Mouse (Mus musculus) cerebellum, adult (tissue): ENCODE results near the gene Rbfox2.
A peak's percentile ranks its signal among the peaks of the same experiment; 100 is the strongest.
"Not testable (repeated sequence)": the region's sequence is repeated elsewhere in the genome, so short reads cannot be mapped to it uniquely, and the experiment has no call there.

Experiments
- ATAC-seq: cut with Nextera tagmentation; 2 replicates; pipeline ENCODE4 v1.9.2; 2017; ENCODE audit warnings: mild to moderate bottlenecking, moderate library complexity, mixed read lengths; ENCODE audit not compliant: insufficient number of reproducible peaks, low FRiP score, low TSS enrichment

Rbfox2 gene

DNA sequence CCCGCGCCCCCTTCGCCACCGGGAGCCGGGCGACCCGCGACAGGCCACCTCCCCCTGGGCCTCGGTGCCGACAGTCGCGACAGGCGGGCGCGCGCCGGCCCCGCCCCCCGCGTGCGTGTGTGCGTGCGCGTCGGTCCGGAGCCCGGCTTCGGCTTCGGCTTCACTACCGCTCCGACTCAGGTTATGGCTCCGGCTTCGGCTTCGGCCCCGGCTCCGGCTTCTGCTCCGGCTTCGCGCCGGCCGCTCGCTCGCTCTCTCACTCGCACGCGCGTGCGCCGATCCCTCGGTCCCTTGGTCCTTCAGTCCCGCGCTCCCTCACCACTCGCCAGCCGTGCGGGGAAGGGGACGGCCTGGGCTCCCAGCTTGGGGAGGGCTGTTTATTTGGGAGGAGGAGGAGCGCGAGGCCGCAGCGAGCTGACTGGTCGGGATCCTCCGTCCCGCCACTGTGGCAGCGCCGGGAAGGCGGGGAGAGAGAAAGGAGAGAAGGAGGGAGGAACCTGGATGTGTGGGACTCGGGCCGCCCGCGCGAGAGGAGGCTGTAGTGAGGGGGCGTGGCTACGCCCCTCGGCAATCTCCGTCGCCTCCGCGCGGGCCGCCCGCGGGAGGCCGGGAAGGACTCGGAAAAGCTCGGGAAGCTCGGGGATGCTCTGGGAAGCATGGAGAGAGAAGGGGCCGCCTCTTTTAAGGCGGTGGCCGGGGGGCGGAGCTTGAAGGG, at the start of gene Rbfox2:
Gene Rbfox2 (minus strand): TSS at position 458 of the 715 bp plus-strand sequence.
- ATAC-seq: peak; percentile 95

DNA sequence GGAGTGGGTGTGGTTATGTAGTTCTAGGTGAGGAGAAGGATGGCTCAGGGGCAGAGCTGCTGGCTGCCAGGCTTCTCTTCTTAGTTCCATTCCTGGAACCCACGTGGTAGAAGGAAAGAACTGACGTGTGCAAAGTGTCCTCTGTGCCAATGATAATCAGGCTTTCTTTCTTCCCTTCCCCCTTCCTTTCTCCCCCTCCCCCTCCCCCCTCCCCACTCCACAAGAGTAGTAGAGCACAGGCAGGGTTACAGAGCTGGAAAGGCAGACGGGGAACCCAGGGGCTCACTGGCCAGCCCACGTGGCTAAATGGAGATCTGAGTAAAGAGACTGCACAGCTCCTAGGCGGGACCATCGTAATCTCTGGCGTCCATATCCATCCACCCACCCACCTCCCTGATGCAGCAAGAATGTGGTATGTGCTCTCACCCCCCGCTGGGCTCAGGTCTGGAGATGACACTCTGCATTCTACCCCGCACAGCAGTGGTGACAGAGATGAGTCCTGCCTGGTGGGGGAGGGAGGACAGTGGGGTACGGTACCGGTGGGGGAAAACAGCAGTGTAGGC, 49.5 kb upstream of the Rbfox2 start:
- ATAC-seq: no peak

DNA sequence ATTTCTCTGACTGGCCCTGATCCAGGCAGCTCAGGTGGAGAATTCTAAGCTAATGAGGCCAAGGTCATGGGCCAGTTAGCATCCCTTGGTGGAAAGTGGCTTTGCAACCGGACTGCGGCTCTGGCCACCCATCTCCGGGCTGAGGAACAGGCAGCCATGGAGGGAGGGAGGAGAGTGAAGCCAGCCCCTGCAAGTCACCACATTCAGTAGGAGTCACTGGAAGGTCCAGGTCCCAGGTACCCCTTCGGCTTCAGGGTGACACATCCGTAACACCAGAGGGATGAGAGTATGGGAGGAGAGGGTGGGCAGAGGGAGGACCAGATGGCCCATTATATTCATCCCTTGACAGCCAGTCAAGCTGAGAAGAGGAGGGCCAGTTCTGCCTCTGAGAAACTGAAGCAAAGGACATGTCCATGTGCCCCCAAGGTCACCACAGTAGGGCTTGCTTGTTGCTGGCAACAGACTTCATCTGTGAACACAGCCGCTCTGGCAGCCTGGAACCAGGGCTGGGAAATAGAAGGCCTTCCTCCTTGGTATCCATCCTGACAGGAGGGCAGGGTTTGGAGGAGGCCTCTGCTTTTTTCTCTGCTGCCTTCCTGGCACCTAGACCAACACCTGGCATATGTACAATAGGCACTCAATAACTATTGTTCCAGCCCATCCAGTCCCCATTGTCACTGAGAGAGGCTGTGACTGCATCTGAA, 48.2 kb upstream of the Rbfox2 start:
- ATAC-seq: 0 out of 2 replicates have a peak, but pooled peaks have one; percentile 26

DNA sequence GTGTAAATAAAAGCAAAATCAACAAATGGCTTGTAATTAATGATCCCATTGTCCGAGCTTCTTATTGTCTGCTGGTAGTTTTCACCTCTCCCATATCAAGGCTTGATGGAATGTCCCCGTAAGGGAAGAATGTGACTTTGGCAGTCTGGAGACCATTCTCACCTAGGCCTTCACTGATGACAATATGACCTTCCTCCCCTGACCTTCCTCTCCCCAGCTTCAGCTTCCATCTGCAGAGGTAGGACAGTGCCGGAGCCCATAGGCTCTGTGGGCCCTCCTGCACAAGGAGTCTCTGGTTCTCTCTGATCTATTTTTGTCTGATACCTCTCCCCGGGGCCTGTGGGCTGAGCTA, 47.7 kb upstream of the Rbfox2 start:
- 0 out of 2 replicates have a peak, but pooled peaks have one; percentile 22 for ATAC-seq

DNA sequence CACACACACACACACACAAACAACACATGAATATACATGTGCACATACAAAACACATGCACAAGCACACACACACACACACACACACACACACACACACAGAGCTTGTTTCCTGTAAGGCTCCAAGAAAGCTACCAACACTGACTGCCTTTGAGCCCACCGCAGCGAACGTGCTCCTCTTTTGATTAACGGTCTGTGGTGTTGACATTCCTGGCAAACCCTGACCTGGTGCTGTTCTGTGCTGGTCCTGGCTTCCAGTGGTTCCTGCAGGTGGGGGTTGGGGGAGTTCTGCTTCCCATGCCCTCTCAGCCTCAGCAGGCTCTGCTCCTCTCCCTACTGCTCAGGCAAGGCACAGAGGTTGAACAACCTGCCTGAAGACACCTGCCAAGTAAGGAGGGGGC, 47.0 kb upstream of the Rbfox2 start:
- no peak for ATAC-seq

DNA sequence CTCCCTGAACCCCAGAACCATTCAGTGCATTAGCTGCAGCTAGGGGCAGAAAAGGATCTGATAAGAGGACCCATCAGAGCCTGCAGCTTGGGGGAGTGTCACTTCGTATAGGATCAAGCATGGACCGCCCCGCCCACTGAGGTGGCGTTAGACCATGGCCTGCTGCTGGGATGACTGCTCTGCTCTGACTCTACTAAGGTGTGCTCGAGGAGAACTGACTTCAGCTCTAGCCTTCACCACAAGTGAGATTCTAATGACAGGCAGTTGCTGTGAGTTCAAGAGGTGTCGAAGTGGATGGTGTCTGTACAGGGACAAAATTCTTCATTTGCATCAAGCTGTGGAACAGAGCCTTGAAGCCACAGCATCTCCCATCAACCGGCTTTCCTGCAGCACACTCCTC, 46.1 kb upstream of the Rbfox2 start:
- ATAC-seq: no peak

DNA sequence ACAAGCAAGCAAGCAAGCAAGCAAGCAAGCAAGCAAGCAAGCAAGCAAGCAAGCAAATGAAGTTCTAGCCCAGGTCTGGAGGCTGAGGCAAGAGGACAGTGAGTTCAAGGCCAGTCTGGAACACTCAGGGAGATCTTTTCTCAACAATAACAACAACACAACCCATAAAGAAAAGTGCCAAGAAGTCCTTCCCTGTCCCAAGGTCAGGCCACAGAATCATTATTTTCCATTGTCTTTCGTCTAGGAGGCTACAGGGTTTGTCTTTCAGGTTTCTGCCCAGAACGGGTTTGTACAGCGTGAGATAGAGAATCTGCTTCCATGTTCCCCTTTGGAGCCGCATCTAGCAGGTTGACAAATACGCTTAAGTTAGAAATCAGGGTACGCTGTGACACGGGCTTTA, 43.3 kb upstream of the Rbfox2 start:
- ATAC-seq: no peak

DNA sequence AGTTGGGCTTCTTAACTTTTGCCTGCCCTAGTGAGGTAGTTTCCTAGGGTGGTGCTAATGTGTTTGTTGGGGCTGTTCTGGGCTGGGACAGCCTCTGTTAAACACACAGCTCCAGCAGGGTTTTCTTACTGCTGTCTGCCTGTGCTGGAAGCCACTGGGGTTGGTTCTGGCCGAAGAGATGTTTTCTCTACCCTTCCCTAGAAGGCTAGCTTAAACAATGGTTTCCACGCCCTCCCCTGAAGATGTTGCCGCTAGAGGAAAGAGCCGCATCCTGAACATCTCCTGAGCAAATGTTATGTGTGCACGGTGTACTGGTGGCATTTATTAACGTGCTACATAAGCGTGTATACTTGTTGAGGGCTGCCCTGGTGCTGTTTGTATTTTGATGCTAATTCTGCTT, 41.3 kb upstream of the Rbfox2 start:
- no peak for ATAC-seq

DNA sequence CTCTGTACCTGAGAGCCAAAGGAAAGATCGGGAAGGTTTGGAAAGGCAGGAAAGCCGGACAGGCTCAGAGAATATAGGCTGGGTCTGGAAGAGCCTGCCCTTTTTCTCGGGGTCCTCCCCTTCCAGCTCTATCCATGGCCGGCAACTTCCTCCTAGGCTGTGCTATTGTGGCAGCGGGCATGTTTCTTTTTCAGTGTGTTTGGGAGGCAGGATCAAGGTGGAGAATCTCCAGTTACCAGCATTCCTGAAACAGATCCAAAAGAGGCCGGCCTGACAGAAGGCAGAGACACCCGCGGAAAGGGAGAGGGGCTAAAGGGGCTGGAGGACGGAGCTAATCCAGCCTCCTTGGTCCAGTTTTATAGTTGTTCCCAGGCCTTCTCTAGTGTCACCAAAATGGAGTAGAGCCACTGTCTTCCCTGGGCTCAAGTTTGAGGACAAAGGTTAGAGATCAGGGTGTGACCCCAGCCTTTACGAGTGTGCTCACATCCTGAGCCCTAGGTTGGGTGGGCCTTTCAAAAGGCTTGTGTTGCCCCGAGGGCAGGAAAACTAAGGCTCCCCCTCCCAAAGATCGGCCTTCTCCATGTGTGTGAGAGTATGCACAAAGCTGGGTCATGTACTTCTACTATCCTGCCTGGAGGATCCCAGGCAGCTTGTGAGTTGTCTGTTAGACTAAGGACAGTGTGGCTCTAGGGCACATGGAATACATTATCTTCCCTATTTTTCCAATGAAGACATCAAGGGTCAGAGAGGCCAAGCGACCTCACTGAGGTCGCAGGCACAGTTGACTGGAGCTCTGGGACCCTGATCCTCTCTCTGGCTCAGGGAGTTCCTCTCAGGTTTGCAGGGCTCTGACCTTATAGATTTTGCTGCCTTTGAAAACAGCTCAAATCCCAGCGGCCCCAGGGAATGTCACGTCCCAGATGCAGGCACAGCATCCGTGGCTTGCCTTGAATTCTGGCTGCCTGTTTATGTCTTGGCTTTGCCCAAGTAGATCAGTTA, 37.6 kb upstream of the Rbfox2 start:
- ATAC-seq: no peak

DNA sequence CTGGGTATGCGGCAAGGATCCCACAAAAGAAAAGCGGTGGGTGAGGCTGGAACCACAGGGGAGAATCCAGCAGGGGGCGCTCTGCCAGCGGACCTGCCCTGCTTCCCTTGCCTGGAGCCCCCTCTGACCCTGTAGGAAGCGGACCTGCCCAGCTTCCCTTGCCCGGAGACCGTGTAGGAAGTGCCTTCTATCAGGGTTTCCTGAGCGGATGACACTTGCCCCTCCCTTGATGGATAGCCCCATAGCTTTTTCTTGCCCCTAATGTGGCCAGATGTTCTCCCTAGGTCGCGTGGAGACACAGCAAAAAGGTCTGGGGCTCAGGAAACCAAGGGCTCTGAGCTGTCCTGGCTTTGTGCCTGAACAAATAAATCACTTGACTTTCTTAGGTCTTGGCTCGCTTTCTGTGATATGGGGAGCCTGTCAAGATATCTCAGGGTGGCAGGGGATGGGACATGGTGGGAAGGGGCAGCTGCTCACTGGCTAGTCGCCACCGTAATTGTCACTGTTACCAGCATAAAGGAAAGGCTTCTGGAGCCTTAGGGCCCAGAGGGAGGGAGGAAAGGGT, 36.8 kb upstream of the Rbfox2 start:
- ATAC-seq: peak; percentile 72; the same call in 1 of the 2 replicates

DNA sequence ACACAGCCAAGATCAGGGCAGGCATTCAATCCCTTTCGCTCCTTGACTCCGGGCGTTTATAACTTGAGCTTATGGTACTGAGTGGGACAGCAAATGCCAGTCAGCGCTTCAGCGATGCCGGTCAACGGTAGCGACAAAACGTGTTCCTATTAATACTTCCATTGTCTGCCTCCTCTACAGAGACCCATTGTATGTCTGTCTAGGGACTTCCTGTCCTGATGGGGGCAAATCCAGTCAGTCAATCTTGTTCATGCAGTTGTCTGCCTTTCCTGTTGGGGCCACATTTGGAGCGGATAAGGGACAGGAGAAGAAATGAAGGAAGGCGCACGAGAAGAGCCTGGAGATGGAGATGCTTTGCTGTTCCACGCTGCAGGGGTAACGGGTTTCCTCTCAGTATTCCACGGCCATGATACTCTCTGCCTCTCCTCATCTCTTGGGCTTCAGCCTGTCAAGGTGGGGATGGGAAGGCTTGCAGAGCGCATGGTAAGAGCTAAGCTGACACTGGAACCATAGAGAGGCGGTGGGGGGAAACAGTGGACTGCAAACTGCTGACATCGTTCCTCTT, 36.2 kb upstream of the Rbfox2 start:
- ATAC-seq: no peak

DNA sequence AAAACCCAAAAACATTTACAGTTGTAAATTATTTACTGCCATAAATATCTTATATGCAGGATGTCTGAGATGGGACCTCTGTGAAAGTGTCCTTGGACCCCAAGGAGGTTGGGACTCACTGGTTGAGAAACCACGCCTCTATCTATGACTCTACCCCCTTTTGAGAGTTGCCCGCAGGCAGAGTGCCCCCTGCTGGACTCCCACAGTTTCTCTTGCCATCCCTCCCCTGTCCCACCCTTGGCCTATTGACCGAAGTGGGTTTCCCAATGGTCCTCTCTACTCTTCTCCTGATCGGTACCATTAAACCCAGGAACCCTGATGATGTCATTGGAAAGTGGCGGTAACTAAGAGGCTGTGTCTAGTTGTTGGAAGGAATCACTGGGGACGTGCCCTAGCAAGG, 35.2 kb upstream of the Rbfox2 start:
- no peak for ATAC-seq

DNA sequence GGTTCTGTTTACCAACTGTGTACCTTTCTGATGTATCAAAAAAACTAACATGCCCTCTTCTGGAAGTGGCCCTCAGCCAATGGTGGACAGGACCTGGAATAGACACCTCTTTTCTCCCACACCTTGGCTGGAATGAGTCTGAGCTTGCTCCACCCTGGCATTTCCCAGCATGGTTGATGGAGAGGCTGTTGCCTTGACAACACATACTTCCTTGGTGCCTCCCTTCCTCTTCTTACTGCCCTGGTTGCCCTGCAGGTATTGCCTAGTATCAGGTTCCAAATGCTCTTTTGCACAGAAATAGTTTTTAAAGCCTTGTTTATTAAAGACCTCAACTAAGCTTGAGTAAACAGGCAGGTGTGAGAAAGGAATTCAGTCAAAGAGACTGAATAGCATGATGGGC, 33.8 kb upstream of the Rbfox2 start:
- no peak for ATAC-seq

DNA sequence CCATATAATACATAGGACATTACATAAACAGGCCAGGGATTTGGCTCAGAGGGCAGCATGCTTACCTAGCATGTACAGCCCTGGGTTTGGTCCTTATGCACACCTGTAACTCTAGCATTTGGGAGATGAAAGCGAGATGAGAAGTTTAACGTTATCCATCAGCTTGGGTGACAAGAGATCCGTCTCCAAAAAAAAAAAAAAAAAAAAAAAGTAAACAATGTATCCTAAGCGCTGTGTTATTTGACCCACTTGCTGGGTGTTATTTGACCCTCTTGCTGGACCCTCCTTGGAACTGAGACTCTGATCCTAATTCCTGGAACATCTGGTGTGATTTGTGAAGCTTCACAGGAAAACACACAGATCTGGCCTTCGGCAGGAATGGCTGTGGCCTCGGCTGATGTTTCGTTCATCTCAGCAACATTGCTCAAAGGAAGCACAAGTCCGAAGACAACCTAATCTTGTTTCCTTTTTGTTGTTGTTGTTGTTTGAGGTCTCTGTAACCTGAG, 32.2 kb upstream of the Rbfox2 start:
- ATAC-seq: no peak

DNA sequence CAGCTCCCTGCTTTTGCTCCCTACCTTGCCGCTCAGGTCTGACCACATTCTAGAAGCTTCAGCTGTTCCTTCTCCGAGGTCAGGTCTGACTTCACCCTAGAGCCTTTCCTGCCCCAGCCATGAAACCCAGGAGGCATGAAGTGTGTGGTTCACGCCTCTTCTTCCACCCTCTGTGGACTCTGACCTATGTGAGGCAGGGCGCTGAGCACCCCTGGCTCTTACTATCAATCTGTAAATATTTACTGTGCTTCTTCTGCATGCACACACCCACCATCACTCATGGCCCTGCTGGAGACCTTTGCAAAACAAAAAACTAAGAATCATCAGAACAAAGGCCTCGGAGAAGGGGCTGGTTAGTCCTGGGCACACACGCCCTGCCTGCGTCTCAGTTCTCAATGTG, 31.6 kb upstream of the Rbfox2 start:
- ATAC-seq: no peak

DNA sequence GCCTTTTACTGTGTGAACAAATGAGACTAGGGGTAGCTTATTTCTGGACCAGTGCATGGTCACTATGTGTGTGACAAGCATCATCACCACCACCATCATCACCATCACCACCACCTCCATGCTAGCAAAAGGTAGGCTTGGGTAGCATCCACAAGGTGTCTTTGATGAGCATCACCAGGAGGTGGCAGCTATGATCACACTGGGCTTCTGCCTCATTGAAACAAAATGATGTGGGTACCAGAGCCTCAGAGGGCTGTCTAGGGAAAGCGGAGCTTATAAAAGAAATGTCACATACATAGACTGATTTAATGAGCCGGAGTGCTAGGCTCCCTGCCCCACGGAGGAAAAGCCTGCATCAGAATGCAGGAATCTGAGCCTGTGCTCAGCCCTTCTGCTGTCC, 31.1 kb upstream of the Rbfox2 start:
- ATAC-seq: no peak

DNA sequence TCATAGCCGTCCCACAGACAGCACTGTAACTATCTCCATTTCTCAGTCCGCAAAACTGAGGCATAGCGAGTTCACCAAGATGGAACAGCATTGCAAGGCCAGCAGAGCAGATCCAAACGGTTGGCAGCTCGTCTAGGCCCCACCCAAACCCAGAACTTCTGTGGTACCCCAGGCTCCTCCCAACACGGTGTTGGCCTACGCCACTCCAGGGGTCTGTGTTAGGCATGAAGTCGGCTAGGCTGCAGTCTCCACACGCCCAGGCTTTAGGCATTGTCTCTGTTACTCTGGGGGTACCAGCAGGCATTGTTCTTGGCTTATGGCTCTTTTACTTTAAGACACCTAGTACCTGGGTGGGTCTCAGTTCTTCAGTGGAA, 30.2 kb upstream of the Rbfox2 start:
- ATAC-seq: peak; percentile 21; the same call in 1 of the 2 replicates

DNA sequence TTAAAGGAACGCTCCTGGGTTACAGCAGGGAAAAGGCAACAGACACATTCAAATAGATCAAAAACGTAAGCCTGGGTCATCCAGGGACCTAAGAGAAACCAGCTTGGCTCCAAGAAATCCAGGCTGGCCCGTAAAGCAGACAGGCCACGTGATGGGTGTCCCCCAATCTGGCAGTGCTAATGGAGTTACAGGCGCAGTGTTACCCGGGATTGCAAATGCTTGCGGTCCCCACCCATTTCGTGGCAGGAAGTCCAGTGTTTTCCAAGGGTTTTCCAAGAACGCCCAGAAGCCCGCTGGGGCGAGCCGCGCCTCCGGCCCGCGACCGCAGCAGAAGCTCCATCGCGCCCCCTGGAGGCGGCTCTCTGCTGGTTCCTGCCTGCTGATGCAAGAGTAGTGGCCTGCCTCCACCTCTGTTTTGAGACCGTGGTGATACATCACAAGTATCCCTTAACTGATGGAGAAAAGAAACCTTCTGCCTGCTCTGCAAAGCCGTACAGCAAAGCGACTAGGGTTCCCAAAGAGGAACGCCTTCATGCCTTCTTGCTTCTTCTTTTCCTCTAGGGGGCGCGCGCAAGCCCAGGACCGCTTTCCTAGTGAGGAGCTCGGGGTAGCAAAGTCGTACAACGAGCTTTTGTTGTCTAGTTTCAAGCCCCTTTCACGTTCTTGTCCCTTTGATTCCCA, 29.6 kb upstream of the Rbfox2 start:
- peak; percentile 74 for ATAC-seq

DNA sequence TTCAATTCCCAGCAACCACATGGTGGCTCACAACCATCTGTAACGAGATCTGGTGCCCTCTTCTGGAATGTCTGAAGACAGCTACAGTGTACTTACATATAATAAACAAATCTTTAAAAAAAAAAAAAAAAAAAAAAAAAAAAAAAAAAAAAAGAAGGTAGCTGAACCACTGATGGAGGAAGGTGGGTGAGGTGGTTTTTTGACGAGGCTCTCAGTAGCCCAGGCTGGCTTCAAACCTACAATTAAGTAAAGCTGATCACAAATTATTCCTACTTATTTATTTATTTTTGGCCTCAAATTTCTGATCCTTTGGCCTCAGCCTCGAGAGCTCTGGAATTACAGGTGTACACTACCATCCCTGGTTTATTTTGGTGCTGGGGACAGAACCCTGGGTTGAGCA, 28.4 kb upstream of the Rbfox2 start:
- ATAC-seq: not testable (repeated sequence)
